Mouse (Mus musculus): ENCODE measurements at regions not wholly inside any gene's neighbourhood (a gene's known extent, or its start where the extent isn't known, plus 50 kb on each side); places are given as distances from the start of the nearest gene placed in this dataset.

GRCm38 (mm10) chr12:16140511-16141110 lies 323.9 kb upstream of the Trib2 start:
- no peak for DNase-seq (ENCODE audit: low read depth, low spot score)

- peak; percentile 0 for DNase-seq (ENCODE audit: low read depth, low spot score)
These were observed 322.4 kb upstream of the Trib2 start for GRCm38 (mm10) chr12:16139152-16139551.

- DNase-seq (ENCODE audit: low read depth, low spot score), result no peak
These were observed 321.1 kb upstream of the Trib2 start for GRCm38 (mm10) chr12:16137801-16138200.

GRCm38 (mm10) chr12:16136214-16136671 lies 319.5 kb upstream of the Trib2 start:
- DNase-seq (ENCODE audit: low read depth, low spot score), result no peak

GRCm38 (mm10) chr12:16135602-16136213 lies 319.0 kb upstream of the Trib2 start:
- DNase-seq (ENCODE audit: low read depth, low spot score), result no peak

GRCm38 (mm10) chr12:16134446-16134845 lies 317.7 kb upstream of the Trib2 start:
- no peak for DNase-seq (ENCODE audit: low read depth, low spot score)

- DNase-seq (ENCODE audit: low read depth, low spot score), result no peak
These were observed 316.5 kb upstream of the Trib2 start for GRCm38 (mm10) chr12:16133253-16133652.

GRCm38 (mm10) chr12:16131740-16132077 lies 315.0 kb upstream of the Trib2 start:
- DNase-seq (ENCODE audit: low read depth, low spot score), result no peak

- no peak for DNase-seq (ENCODE audit: low read depth, low spot score)
These were observed 314.5 kb upstream of the Trib2 start for GRCm38 (mm10) chr12:16131028-16131739.

GRCm38 (mm10) chr12:16130605-16131004 lies 313.9 kb upstream of the Trib2 start:
- no peak for DNase-seq (ENCODE audit: low read depth, low spot score)

- DNase-seq (ENCODE audit: low read depth, low spot score), result no peak
These were observed 313.2 kb upstream of the Trib2 start for GRCm38 (mm10) chr12:16129923-16130322.

- DNase-seq (ENCODE audit: low read depth, low spot score), result no peak
These were observed 312.5 kb upstream of the Trib2 start for GRCm38 (mm10) chr12:16129243-16129642.

GRCm38 (mm10) chr12:16124906-16125305 lies 308.2 kb upstream of the Trib2 start:
- no peak for DNase-seq (ENCODE audit: low read depth, low spot score)

- no peak for DNase-seq (ENCODE audit: low read depth, low spot score)
These were observed 305.8 kb upstream of the Trib2 start for GRCm38 (mm10) chr12:16122353-16123127.

- no peak for DNase-seq (ENCODE audit: low read depth, low spot score)
These were observed 305.1 kb upstream of the Trib2 start for GRCm38 (mm10) chr12:16121787-16122186.

GRCm38 (mm10) chr12:16118710-16119109 lies 302.0 kb upstream of the Trib2 start:
- DNase-seq (ENCODE audit: low read depth, low spot score), result no peak

- no peak for DNase-seq (ENCODE audit: low read depth, low spot score)
These were observed 290.2 kb upstream of the Trib2 start for GRCm38 (mm10) chr12:16106946-16107345.

GRCm38 (mm10) chr12:16098840-16099239 lies 282.1 kb upstream of the Trib2 start:
- DNase-seq (ENCODE audit: low read depth, low spot score), result no peak

GRCm38 (mm10) chr12:16092643-16093042 lies 275.9 kb upstream of the Trib2 start:
- DNase-seq (ENCODE audit: low read depth, low spot score), result no peak

- no peak for DNase-seq (ENCODE audit: low read depth, low spot score)
These were observed 274.6 kb upstream of the Trib2 start for GRCm38 (mm10) chr12:16091336-16091735.

GRCm38 (mm10) chr12:16083176-16083575 lies 266.5 kb upstream of the Trib2 start:
- DNase-seq (ENCODE audit: low read depth, low spot score), result no peak

- no peak for DNase-seq (ENCODE audit: low read depth, low spot score)
These were observed 260.5 kb upstream of the Trib2 start for GRCm38 (mm10) chr12:16077215-16077614.

Measured in c-Kit-negative CD71-positive TER-119-positive erythroid progenitor cells, embryonic 14.5 days (primary cell).